Mouse (Mus musculus) kidney, postnatal 14 days (tissue): Measurements from ENCODE around the gene Ddit4.

Experiments
- DNase-seq: peaks from one replicate; pipeline ENCODE4 v3.0.0; 2022; ENCODE audit warnings: mixed read lengths

Gene Ddit4

DNA sequence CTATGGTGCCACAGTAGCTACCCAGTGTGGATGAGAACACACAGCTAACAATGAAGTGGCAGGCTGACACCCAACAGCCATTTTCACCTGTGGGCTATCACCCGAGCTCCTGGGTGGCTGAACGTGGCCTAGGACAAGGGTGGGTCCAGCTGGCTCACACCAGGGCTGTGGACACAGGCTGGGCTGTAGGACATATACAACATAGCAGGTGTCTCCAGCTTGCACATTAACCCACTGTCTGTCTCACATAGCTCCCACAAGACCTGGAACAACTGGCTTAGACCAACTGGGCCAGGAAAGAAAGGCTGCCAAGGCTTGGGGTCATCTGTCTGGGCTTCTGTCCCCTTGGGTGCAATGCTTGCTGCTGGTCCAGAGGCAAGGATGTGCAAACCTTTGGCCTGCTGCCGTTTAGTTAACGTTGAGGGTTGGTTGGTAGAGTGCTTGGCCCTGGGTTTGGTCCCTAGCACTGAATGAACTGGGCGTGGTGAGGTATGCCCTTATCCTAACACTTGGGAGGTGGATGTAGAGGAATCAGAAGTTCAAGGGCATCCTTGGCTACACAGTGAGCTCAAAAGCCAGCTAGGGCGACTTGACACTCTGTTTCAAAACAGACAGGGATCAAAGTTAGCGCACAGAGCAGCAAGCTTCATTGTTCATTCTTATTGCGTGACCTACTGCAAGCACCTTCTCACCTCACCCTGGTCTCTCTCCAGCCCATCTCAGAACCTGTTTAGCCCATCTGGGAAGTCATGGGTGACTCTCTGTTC is 36.3 kb downstream of the Ddit4 start:
- DNase-seq = no peak

DNA sequence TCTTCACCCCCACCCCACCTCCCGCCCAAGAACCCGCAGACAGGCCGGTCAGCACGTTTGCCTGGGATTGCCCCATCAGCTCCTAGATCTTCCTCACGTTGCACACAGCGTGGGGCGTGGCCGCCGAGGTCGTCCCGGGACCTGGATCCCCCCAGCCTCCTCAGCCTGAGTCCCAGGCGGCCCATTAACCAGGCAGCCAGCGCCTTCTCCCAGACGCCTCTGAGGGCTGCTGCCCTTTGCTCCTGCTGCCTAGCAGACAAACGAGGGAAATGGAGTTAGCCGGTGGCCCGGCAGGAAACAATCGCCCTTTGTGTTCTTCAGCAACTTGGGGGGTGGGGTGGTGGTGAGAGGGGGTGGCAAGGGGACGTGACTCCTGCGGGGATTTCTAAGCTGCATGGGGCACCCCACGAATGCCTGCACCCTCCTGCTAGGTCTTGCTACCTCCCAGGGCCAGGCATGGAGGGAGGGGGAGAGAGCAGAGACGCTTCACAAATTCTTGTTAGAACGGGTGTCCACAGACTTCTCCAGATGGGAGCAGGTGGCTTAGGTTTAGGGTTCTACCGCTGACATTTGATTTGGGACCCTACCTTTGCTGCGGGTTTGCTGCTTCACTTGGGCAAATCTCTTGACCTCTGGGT is 40.0 kb downstream of the Ddit4 start:
- peak; percentile 79 for DNase-seq

DNA sequence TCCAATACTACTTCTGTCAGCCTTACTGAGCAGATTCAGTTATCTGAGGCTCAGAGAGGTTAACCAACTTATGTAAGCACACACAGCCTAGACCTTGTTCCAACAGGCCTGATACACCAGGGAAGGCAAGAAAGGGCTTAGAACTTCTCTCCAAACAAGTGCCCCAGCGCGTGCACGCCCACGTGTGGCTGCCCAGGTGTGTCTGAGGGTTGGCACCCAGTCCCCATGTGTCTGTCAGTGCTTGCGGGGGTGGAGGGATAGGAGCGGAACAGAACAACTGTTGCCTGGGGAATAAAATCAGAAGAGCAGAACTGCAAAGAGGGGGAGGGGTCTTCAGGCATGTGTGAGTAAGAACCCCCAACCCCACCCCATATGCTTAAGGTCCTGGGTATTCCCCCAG is 40.5 kb downstream of the Ddit4 start:
- DNase-seq = no peak

DNA sequence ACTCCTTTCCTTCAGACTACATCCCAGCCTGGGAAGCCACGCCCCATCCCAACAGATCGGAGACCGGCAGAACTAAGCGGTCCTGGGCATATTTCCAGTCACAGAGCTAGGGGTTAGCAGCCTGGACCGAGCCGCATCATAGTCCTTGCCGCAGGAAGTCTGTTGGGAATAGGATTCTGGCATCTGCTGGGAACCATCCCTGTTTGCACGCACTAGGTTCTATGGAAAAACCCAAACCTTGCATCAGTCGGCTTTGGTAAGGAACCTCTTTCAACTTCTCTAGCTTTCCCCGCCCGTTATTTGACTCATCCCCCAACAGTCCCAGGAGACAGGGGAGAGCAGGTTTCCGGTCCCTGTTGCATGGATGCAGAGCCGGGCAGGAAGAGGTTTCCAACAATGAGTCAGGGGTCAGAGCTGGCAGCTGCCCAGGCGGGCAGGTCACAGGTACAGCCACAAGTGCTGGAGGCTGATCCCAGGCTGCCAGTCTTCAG is 42.2 kb downstream of the Ddit4 start:
- DNase-seq = peak; percentile 87

DNA sequence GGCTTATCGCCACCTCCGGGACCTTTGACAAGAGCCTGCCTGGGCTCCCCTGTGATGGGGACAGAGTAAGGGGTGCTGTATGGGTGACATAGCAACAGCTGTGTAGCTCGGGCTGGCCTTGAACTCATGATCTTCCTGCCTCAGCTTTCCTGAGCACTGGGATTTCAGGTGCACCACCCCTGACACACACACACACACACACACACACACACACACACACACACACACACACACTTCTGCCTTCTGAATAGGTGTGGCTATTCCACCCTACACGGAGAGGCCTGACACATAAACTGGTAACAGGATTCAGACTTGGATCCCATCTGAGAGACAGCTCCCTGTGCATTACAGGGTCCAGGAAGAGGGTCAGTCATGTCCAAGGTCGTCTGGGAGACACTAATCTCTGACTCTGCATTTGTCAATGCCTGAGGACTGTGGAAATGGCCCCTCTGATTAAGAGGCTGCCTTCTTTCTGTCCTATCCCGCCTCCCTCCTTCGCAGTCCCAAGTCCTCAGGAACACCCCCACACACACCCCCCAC is 42.8 kb downstream of the Ddit4 start:
- no peak for DNase-seq

DNA sequence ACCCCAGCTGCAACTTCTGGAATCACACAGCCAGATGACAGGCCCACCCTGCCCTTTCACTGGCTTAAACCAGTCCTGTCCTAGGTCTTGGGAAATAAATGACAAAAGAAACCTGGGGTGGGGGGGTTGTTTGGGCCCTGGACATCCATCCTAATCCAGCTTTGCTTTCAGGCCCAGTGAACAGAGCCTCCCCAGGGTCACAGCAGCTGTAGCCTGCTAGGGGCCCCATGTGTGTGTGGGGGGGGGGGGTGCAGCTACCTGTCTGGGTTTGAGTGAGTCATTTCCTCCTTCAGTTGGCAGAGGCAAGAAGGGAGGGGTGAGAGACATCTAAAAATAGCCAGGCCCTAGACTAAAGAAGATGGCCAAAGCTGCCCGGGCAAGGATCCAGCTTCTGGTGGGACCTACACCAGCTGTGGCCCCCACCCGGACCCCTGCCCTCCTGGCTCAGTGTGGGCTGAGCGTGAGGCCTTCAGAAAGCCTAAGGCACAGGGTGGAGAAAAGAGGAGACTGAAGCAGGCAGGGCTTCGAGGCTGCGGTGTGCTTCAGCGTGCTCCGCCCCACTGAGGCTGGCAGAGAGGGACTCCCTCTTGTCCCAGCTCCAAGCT is 43.8 kb downstream of the Ddit4 start:
- peak; percentile 56 for DNase-seq

DNA sequence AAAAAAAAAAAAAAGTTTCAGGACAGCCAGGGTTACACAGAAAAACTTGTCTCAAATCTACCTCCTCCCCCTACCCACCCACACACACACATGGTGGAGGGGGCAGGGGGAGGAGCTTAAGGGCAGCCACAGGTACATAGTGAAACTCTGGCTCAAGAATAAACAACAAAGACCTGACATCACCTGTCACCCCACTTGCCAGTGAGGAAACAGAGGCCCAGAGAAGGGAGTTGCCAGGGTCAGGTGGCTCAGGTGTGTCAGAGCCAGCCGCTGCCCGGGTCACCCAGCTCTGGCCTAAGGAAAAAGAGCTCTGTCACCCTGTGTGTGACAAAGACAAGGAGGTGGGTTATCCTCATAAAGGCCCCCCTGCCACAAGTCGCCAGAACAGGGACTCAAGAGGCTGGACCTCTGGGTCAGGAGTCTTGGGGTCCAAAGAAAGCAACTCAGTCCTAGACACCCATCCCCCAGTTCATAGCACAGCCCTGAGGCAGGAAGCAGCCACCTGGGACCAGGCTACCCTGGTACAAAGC is 44.5 kb downstream of the Ddit4 start:
- DNase-seq = no peak

DNA sequence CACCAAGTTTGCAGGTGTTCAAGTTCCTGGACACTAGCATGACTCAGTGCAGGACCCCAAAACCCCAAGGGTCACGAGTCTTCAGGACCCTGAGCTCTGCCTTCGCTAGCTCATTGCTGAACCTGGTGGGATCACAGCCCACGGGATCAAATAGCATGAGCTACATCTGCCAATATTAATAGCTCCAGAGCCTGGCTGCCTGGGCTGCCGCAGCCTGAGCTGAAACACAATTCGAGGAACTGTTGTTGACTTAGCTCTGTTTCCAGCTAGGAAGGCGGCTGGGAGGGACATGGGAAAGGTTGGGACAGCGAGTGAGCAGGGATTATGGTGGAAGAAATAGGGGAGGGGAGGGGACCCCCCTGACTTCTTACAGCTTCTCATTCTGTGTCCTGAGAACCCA is 48.5 kb downstream of the Ddit4 start:
- DNase-seq = no peak

DNA sequence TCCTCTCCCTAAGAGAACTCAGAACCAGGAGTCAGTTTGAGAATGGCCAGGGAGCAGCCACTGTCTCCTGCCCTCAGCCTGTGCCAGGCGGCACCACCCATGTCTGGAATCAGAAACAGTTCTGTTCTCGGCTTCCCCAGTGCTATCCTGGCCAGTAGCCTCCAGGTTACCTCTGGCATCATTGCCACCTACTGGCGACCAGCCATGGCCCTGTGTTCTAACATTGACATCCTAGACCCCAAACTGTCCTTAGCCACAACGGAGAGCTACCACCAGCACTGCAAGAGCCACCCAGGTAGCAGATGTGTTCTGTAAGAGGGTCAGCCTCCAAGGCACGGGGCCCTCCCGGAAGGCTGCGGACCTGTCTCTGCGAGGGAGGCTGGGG is 49.0 kb downstream of the Ddit4 start:
- no peak for DNase-seq

DNA sequence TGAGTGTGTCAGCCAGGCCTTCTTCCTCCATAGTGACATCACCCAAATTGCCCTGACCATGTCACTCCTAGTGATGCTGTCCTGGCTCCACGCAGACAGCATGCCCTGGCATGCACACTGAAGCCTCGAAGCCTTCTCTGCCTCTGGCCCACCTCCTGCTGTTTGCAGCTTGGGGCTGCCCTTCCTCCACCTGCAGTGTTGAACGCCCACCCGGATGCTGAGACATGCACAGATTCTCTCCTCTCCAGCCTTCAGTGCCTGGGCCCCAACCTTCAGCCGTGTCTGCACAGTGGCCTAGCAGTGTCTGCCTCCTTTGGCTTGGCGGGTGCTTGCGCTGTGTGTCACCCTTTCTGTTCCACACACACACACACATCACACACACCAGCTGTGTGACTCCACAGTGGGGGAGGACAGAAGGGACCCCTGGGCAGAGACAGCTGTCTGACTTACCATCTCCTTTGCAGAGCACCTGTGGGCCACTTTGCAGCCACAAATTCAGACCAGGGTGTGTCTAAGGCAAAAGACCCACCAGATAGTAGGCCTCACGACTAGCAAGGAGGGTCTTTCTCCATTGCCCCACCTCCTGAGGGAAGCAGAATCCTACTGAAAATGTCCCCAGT is 49.5 kb downstream of the Ddit4 start:
- DNase-seq = no peak

DNA sequence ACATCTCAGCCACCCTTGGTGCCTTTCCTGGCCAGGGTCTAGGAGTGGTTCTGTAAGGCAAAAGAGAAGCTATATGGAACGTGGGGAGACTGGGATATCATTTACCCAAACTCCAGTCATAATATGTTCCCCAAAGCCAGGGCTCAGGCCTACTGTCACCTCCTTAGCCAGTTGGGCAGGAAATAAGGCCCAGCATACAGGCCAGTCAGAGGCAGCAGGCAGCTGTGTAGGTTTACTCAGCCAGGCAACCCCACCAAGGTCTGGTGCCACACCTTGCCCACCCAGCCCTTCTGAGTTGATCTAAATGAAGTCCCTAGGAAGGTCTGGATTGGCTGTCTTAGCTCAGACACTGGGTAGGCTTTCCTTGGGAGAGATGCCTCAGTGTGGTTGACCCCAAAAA is 50.2 kb downstream of the Ddit4 start:
- DNase-seq = no peak

DNA sequence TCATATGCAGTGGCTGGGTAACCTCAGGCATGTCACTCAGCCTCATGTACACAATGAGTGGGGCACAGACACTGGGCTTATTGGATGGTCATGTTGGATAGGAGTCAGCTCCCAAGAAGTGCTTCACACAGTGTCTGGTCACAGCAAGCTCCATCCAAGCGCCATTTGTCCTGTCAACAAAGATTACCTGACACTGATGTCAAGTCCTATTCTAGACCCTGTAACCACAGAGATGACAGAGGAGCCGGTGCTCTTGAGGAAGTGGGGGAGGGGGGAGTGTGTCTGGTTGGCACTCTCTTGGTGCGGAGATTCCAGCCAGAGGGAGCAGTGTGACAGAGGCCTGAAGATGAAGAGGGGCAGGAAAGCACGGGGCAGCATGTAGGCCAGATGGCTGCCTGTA is 50.7 kb downstream of the Ddit4 start:
- no peak for DNase-seq

DNA sequence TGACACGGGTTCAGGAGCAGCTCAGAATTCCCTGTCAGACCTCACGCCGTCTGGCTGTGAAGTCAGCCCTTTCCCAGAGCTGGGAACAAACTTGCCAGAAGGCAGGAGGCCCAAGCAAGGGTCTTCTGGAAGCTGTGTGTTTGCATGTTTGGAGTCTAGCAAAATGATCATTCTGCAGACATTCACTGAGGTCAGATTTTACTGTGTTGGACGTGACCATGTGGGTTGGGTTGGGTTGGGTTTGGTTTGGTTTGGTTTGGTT is 51.5 kb downstream of the Ddit4 start:
- no peak for DNase-seq
